Mouse (Mus musculus) myocyte (in vitro differentiated cells): Measurements from ENCODE around the gene Izumo2. TPM values are rescaled to one million over a fixed set of nuclear protein-coding genes. Genes with fewer than 3 reads are reported as not detected.
A peak's percentile ranks its signal among the peaks of the same experiment; 100 is the strongest.

Experiments
- H3K27me3 ChIP-seq: one replicate; pipeline ENCODE4 v1.6.1; 2011; ENCODE audit not compliant: control insufficient read depth, insufficient read depth, insufficient read length
- H3K36me3 ChIP-seq: one replicate; pipeline ENCODE4 v1.6.1; 2011; ENCODE audit not compliant: control insufficient read depth, insufficient read depth
- H3K4me2 ChIP-seq: one replicate; pipeline ENCODE4 v1.6.1; 2011; ENCODE audit warnings: low read depth, control low read depth
- H3K4me3 ChIP-seq: one replicate; pipeline ENCODE4 v1.5.1; 2011; ENCODE audit warnings: mild to moderate bottlenecking, control low read depth, moderate library complexity
- H3K79me2 ChIP-seq: one replicate; pipeline ENCODE4 v1.6.1; 2011; ENCODE audit not compliant: control insufficient read depth, insufficient read depth
- H3ac ChIP-seq: one replicate; pipeline ENCODE4 v1.6.1; 2011; ENCODE audit not compliant: control insufficient read depth, insufficient read length
- CEBPB ChIP-seq: IDR thresholded peaks from 2 replicates; pipeline ENCODE4 v1.6.1; 2011; ENCODE audit warnings: mild to moderate bottlenecking, moderate library complexity; ENCODE audit not compliant: poor library complexity, insufficient read depth, severe bottlenecking
- E2F4 ChIP-seq: IDR thresholded peaks from one replicate; pipeline ENCODE4 v1.6.1; 2011; ENCODE audit warnings: mild to moderate bottlenecking, control low read depth, moderate library complexity; ENCODE audit not compliant: insufficient read depth
- MAX ChIP-seq: IDR thresholded peaks from one replicate; pipeline ENCODE4 v1.6.1; 2011; ENCODE audit warnings: low read depth, mild to moderate bottlenecking, control low read depth
- MYOD1 ChIP-seq, 3 experiments: IDR thresholded peaks; one replicate each; pipeline ENCODE4 v1.6.1; 2011; ENCODE audit warnings: control low read depth in 2 of 3, low read depth in 2 of 3, mild to moderate bottlenecking in 2 of 3, moderate library complexity in 1 of 3; ENCODE audit not compliant: insufficient read length in 2 of 3, control insufficient read depth in 1 of 3
- MYOG ChIP-seq, 3 experiments: IDR thresholded peaks; one replicate each; pipeline ENCODE4 v1.6.1; 2011; ENCODE audit warnings: control low read depth in 2 of 3, low read depth in 2 of 3, mild to moderate bottlenecking in 2 of 3; ENCODE audit not compliant: insufficient read length in 2 of 3, control insufficient read depth in 1 of 3, insufficient read depth in 1 of 3
- POLR2A ChIP-seq: IDR thresholded peaks from one replicate; pipeline ENCODE4 v1.6.1; 2011; ENCODE audit warnings: low read depth, mild to moderate bottlenecking, control low read depth, moderate library complexity; ENCODE audit not compliant: insufficient read length
- POLR2AphosphoS2 ChIP-seq: IDR thresholded peaks from one replicate; pipeline ENCODE4 v1.6.1; 2011; ENCODE audit warnings: low read depth, control low read depth; ENCODE audit not compliant: insufficient read length
- REST ChIP-seq: IDR thresholded peaks from one replicate; pipeline ENCODE4 v1.6.1; 2011; ENCODE audit warnings: mild to moderate bottlenecking, control low read depth, moderate library complexity; ENCODE audit not compliant: insufficient read depth, insufficient read length
- SRF ChIP-seq: IDR thresholded peaks from one replicate; pipeline ENCODE4 v1.6.1; 2011; ENCODE audit warnings: low read depth; ENCODE audit not compliant: control insufficient read depth, insufficient read length
- TCF12 ChIP-seq: IDR thresholded peaks from one replicate; pipeline ENCODE4 v1.6.1; 2011; ENCODE audit warnings: mild to moderate bottlenecking, control low read depth; ENCODE audit not compliant: poor library complexity, insufficient read depth, severe bottlenecking
- TCF3 ChIP-seq: IDR thresholded peaks from one replicate; pipeline ENCODE4 v1.6.1; 2011; ENCODE audit warnings: low read depth, control low read depth; ENCODE audit not compliant: insufficient read length
- USF1 ChIP-seq: IDR thresholded peaks from one replicate; pipeline ENCODE4 v1.6.1; 2011; ENCODE audit warnings: low read depth, mild to moderate bottlenecking, control low read depth, moderate library complexity
- polyA plus RNA-seq: library from polyadenylated mRNA; unstranded; fragments of >200 nt; fragmentation: generic; extraction: Trizol; gene quantifications from one replicate; pipeline ENCODE4 v1.2.1, GENCODE M21; 2012; ENCODE audit warnings: missing spikeins

Izumo2 gene
- polyA plus RNA-seq, 1 experiment: not detected

DNA sequence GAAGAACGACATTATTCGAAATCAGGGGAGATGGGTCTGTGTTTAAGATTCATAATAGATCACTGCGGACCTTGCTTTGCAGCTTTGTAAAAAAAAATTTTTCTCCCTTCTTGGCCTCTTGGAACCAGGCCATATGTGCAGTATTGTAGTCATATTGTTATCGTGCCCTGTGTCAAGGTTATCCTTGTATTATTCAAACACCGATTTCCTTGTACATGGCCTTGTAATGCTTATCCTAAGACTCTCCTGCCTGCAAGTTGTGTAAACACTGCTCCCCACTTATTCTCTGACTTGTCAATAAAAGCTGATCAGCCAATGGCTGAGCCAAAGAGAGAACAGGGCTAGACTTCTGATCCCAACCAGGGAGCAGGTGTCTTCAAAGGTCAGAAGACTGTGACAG lies 13.5 kb downstream of the Izumo2 start:
- Histone ChIP-seq H3K4me3 (no peak overlapping the region), H3K4me2 (no peak overlapping the region), H3K79me2 (no peaks in the 10 kb centered on the region), H3K36me3 (no peaks in the 10 kb centered on the region), H3ac (no peak overlapping the region), H3K27me3 (peaks cover 10% of the 10 kb centered on the region)
- no peak for TF ChIP-seq CEBPB
- no peak for TF ChIP-seq MAX
- no peak for TF ChIP-seq MYOD1 (IDR thresholded peaks at IDR 0.05; ENCODE audit: control insufficient read depth in 1 of 3, insufficient read length in 2 of 3, low read depth in 2 of 3)
- no peak for TF ChIP-seq POLR2AphosphoS2
- TF ChIP-seq TCF3: no peak
- no peak for TF ChIP-seq TCF12
- no peak for TF ChIP-seq SRF
- TF ChIP-seq REST: no peak
- no peak for TF ChIP-seq USF1
- TF ChIP-seq MYOG (IDR thresholded peaks at IDR 0.05; ENCODE audit: control insufficient read depth in 1 of 3, insufficient read depth in 1 of 3, insufficient read length in 2 of 3, low read depth in 2 of 3): no peak
- TF ChIP-seq POLR2A: no peak
- TF ChIP-seq E2F4: no peak

DNA sequence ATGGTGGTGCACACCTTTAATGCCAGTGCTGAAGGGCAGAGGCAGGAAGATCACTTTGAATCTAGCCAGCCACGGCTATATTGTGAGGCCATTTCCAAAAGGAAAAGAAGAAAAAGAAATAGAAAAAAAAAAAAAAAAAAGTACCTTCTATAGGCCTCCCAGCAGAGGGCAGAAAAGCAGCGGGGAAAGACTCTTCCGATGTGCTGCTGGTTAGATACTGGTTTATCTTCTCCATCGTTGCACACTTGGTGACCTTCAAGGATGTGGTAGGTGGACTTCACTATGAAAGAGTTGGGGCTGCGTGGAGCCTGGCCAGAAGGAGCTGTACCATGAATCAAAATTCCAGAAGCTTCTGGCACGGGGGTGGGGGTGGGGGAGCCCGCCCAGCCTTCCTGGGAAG lies 15.8 kb downstream of the Izumo2 start:
- Histone ChIP-seq H3K27me3 (peaks cover 19% of the 10 kb centered on the region), H3K79me2 (no peaks in the 10 kb centered on the region), H3ac (no peak overlapping the region), H3K4me2 (peak overlapping the region; percentile 24), H3K36me3 (no peaks in the 10 kb centered on the region), H3K4me3 (no peak overlapping the region)
- no peak for TF ChIP-seq POLR2AphosphoS2
- TF ChIP-seq CEBPB: no peak
- TF ChIP-seq MYOG (IDR thresholded peaks at IDR 0.05; ENCODE audit: control insufficient read depth in 1 of 3, insufficient read depth in 1 of 3, insufficient read length in 2 of 3, low read depth in 2 of 3): no peak
- no peak for TF ChIP-seq TCF12
- TF ChIP-seq USF1: no peak
- TF ChIP-seq POLR2A: no peak
- no peak for TF ChIP-seq E2F4
- no peak for TF ChIP-seq TCF3
- TF ChIP-seq MAX: no peak

GRCm38 (mm10) chr7:44726343-44726742 lies 17.8 kb downstream of the Izumo2 start:
- no peak for TF ChIP-seq CEBPB
- TF ChIP-seq SRF: no peak
- no peak for TF ChIP-seq TCF3
- no peak for TF ChIP-seq USF1
- TF ChIP-seq MYOD1 (IDR thresholded peaks at IDR 0.05; ENCODE audit: control insufficient read depth in 1 of 3, insufficient read length in 2 of 3, low read depth in 2 of 3): no peak
- TF ChIP-seq POLR2A: no peak
- no peak for TF ChIP-seq POLR2AphosphoS2
- no peak for TF ChIP-seq REST
- TF ChIP-seq E2F4: no peak
- no peak for TF ChIP-seq MAX
- TF ChIP-seq MYOG (IDR thresholded peaks at IDR 0.05; ENCODE audit: control insufficient read depth in 1 of 3, insufficient read depth in 1 of 3, insufficient read length in 2 of 3, low read depth in 2 of 3): no peak
- TF ChIP-seq TCF12: no peak
- Histone ChIP-seq H3K36me3 (no peaks in the 10 kb centered on the region), H3ac (no peak overlapping the region), H3K4me2 (no peak overlapping the region), H3K79me2 (no peaks in the 10 kb centered on the region), H3K4me3 (no peak overlapping the region), H3K27me3 (peaks cover 19% of the 10 kb centered on the region)

DNA sequence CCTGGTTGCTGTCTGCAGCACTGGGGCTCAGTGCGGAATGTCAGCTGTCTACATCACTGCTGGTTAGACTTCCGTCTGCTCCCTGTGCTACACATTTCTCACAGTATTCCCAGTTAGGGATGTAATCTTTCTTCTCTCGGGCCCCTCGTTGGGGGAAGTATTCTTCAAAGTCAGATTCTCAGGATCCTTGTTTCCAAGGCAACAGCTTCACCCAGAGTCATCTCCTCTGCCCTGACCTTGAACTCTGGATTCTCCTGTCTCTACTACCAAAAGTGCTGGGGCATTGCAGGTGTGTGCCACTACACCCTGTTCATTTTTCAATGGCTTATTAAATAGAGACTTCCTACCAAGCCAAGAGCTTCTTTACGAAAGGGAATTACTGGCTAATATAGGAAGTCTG lies 18.6 kb downstream of the Izumo2 start:
- Histone ChIP-seq H3K79me2 (no peaks in the 10 kb centered on the region), H3K4me3 (no peak overlapping the region), H3K27me3 (peaks cover 19% of the 10 kb centered on the region), H3ac (no peak overlapping the region), H3K36me3 (no peaks in the 10 kb centered on the region), H3K4me2 (no peak overlapping the region)
- TF ChIP-seq REST (no peak), MYOG (IDR thresholded peaks at IDR 0.05; ENCODE audit: control insufficient read depth in 1 of 3, insufficient read depth in 1 of 3, insufficient read length in 2 of 3, low read depth in 2 of 3) (no peak), MYOD1 (IDR thresholded peaks at IDR 0.05; ENCODE audit: control insufficient read depth in 1 of 3, insufficient read length in 2 of 3, low read depth in 2 of 3) (no peak), E2F4 (no peak), SRF (no peak), MAX (no peak), CEBPB (no peak), POLR2AphosphoS2 (no peak), TCF3 (no peak), USF1 (no peak), POLR2A (no peak), TCF12 (no peak)
